Mouse (Mus musculus): ENCODE results near the gene Kctd5.

DNA sequence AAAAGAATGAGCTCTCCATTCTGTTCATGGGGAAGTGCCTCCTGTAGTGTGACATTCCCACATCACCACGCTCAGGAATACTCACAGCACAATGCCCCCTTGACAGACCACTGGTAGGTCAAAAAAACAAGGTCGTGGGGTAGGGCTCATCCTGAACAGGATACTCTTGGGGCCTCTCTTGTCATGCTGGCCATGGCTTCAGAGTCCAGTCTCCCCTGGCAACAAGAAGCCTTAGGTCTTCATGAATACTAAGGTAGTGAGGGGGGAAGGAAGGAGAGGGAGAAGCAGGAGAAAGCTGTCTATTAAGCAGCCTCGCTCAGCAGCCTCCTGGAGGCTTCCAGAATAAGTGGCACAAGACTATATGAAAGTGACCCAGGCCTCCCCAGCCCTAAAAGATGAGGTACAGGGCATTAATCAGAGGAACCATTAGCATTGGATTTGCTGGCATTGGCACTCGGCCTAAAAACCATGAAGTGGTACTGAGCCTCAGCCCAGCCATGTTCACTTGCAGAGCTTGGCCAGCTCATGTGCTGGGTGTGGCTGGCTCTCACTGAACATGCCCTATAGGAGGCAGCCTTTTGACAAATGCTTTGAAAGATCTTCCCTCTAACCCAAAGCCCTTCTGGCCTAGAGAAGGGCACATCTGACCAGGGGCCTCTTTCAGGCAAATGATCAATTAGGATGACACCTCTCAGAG is 10.7 kb downstream of the Kctd5 start:
- TF ChIP-seq GATA1 (IDR thresholded peaks at IDR 0.05; ENCODE audit: borderline replicate concordance, low read length) (no peak), FLI1 (IDR thresholded peaks at IDR 0.05; ENCODE audit: low read length) (no peak)
